Mouse (Mus musculus) thymus, postnatal 36 days (tissue): ENCODE measurements at regions not wholly inside any gene's neighbourhood (a gene's known extent, or its start where the extent isn't known, plus 50 kb on each side); places are given as distances from the start of the nearest gene placed in this dataset.
"Not testable (repeated sequence)": the region's sequence is repeated elsewhere in the genome, so short reads cannot be mapped to it uniquely, and the experiment has no call there.

Source experiments
- DNase-seq, 2 experiments: peaks; one replicate each; pipeline ENCODE4 v3.0.0; 2022; ENCODE audit warnings: mixed read lengths in 2 of 2

- DNase-seq, result no peak
These were observed 667.4 kb upstream of the Igfbp7 start for GRCm38 (mm10) chr5:78075203-78075602.

GRCm38 (mm10) chr5:78032554-78033250 lies 624.9 kb upstream of the Igfbp7 start:
- no peak for DNase-seq

- no peak for DNase-seq
These were observed 609.7 kb upstream of the Igfbp7 start for GRCm38 (mm10) chr5:78017523-78017922.

- no peak for DNase-seq
These were observed 578.7 kb upstream of the Igfbp7 start for GRCm38 (mm10) chr5:77986449-77987047.

- DNase-seq, result no peak
These were observed 577.4 kb upstream of the Igfbp7 start for GRCm38 (mm10) chr5:77985269-77985668.

GRCm38 (mm10) chr5:77940021-77940420 lies 532.2 kb upstream of the Igfbp7 start:
- DNase-seq, result not testable (repeated sequence)

- no peak for DNase-seq
These were observed 524.0 kb upstream of the Igfbp7 start for GRCm38 (mm10) chr5:77931874-77932273.

GRCm38 (mm10) chr5:77921186-77921585 lies 513.3 kb upstream of the Igfbp7 start:
- DNase-seq, result no peak

GRCm38 (mm10) chr5:77917086-77917676 lies 509.3 kb upstream of the Igfbp7 start:
- no peak for DNase-seq

GRCm38 (mm10) chr5:77916375-77916774 lies 508.5 kb upstream of the Igfbp7 start:
- DNase-seq, result no peak

GRCm38 (mm10) chr5:77909218-77909617 lies 501.4 kb upstream of the Igfbp7 start:
- DNase-seq, result no peak

- not testable (repeated sequence) for DNase-seq
These were observed 484.2 kb upstream of the Igfbp7 start for GRCm38 (mm10) chr5:77892024-77892423.

GRCm38 (mm10) chr5:77888534-77888933 lies 480.7 kb upstream of the Igfbp7 start:
- no peak for DNase-seq

- DNase-seq, result no peak
These were observed 463.6 kb upstream of the Igfbp7 start for GRCm38 (mm10) chr5:77871403-77871802.

- no peak for DNase-seq
These were observed 457.5 kb upstream of the Igfbp7 start for GRCm38 (mm10) chr5:77865342-77865741.

GRCm38 (mm10) chr5:77855191-77855590 lies 447.4 kb upstream of the Igfbp7 start:
- DNase-seq, result no peak

GRCm38 (mm10) chr5:77853999-77854784 lies 446.4 kb upstream of the Igfbp7 start:
- DNase-seq, result no peak

- DNase-seq, result no peak
These were observed 443.8 kb upstream of the Igfbp7 start for GRCm38 (mm10) chr5:77851645-77852044.

GRCm38 (mm10) chr5:77838186-77839097 lies 430.6 kb upstream of the Igfbp7 start:
- no peak for DNase-seq

GRCm38 (mm10) chr5:77827971-77828370 lies 420.1 kb upstream of the Igfbp7 start:
- DNase-seq, result no peak

GRCm38 (mm10) chr5:77826063-77826462 lies 418.2 kb upstream of the Igfbp7 start:
- no peak for DNase-seq

- no peak for DNase-seq
These were observed 409.0 kb upstream of the Igfbp7 start for GRCm38 (mm10) chr5:77816759-77817280.
